Mouse (Mus musculus) lung, postnatal 0 days (tissue): ENCODE results near the gene Itih1.

Source experiments
- CTCF ChIP-seq: IDR thresholded peaks from 2 replicates; pipeline ENCODE4 v1.5.1; 2016; ENCODE audit warnings: antibody characterized with exemption, mild to moderate bottlenecking
- EP300 ChIP-seq: IDR thresholded peaks from 2 replicates; pipeline ENCODE4 v1.6.1; 2016; ENCODE audit warnings: antibody characterized with exemption, mild to moderate bottlenecking, control low read depth

- TF ChIP-seq CTCF (no peak), EP300 (no peak)
Observed at GRCm38 (mm10) chr14:30881718-30882108, 61.4 kb downstream of the Itih1 start.
